Mouse (Mus musculus) cerebellum, adult 9-11 months (tissue): ENCODE data around the gene Ect2.

Source experiments
- DNase-seq: peaks from one replicate; pipeline ENCODE4 v3.0.0; 2022

Gene Ect2

GRCm38 (mm10) chr3:27155856-27156593, 2.3 kb upstream of the Ect2 start:
- DNase-seq = no peak

GRCm38 (mm10) chr3:27155051-27155855, 1.6 kb upstream of the Ect2 start:
- DNase-seq = peak; percentile 6

- no peak for DNase-seq
Observed at GRCm38 (mm10) chr3:27154280-27154679, 602 bp upstream of the Ect2 start.

DNA sequence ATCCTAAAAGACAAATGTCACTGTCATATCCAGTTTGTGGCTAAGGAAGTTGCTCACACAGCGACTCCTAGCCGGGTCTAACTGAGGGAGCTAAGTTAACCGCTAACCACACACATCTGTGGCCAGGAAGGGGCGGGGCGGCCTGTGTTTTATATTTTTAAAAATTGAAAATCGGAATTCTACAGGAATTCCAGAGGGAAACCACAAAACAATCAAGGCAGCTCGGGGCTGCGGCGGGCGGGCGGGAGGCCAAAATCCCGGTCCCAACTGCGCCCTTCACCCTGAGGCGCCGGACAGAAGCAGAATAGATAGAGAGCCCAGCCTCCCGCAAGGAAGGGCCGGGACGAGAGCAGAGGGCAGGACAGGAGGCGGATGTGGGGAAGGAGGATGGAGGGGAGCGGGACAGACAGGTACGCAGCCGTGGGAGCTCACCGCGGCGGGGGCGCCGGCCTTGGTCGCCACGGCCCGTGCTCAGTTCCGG, 447 bp downstream of the Ect2 start:
- DNase-seq = no peak

DNA sequence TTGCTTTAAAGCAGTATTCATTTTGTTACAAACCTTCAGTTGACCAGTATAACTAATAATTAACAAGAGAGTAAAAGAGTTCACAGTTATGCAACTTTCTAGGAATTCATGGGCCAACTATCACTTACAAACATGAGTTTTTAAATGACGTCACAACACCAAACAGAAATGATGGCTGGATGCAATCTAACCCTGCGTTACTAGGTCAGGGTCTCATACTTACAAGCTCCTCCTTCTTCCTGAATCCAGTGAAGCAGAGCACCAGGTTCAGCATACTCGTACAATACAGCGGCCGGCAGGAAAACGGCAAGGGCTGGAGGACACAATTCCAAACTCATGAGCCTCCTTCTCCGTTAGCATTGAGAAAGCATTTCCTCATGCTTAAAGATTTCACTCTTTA, 7.9 kb downstream of the Ect2 start:
- no peak for DNase-seq

GRCm38 (mm10) chr3:27143570-27143969, 10.1 kb downstream of the Ect2 start:
- no peak for DNase-seq

DNA sequence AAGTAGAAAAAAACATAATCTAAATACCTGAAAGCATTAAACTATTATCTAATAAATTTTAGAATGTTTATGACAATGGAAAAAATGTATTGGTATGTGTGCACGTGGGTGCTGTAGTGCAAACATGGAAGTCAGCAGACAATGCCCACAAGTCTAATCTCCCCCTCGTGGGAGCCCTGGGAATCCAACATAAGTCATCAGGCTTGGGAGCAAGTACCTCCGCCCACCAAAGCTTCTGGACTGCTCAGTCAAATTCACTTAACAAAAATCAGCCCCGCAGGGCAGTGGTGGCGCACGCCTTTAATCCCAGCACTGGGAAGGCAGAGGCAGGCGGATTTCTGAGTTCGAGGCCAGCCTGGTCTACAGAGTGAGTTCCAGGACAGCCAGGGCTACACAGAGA, 13.6 kb downstream of the Ect2 start:
- no peak for DNase-seq

GRCm38 (mm10) chr3:27121864-27122450, 31.7 kb downstream of the Ect2 start:
- no peak for DNase-seq

- DNase-seq = no peak
Observed at GRCm38 (mm10) chr3:27120932-27121331, 32.7 kb downstream of the Ect2 start.

- no peak for DNase-seq
Observed at GRCm38 (mm10) chr3:27118227-27118626, 35.5 kb downstream of the Ect2 start.

DNA sequence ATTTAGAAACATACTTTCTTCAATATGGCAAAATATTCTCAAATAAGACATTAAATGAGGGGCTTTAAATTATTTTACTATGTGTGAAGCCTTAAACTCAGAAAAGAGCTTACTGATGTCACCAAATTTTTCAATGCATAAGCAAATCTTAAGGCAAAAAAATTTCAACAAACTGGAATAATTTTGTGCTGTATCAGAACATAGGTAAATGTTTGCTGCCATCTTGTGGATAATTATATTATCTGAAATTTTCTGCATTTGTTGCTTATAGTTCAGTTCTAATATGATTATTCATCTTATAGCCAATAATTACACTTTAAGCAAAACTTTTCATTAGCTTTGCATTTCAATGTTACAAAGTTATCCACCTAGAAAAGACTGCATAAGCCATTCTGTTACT, 42.8 kb downstream of the Ect2 start:
- DNase-seq = no peak

- DNase-seq = no peak
Observed at GRCm38 (mm10) chr3:27109109-27109508, 44.6 kb downstream of the Ect2 start.

- DNase-seq = no peak
Observed at GRCm38 (mm10) chr3:27107142-27107541, 46.5 kb downstream of the Ect2 start.

DNA sequence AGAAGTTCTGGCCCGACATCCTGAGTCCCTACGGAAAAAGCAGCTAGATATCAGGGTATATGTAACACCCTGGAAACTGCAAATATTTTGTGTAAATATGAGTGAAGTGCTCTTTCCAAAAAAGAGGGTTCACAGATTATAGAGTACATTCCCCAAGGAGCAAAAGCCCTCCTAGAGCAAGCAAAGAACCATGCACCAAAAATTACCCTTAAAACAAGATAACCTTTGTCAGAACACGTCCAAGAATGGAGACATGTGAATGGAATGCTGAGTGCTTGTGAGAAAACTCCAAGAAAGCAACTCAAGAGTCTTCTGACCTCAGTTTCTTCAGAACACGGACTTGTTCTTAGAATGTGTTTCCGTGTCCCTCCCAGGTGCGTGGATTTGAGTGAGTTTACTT, 50.7 kb downstream of the Ect2 start:
- DNase-seq = no peak

DNA sequence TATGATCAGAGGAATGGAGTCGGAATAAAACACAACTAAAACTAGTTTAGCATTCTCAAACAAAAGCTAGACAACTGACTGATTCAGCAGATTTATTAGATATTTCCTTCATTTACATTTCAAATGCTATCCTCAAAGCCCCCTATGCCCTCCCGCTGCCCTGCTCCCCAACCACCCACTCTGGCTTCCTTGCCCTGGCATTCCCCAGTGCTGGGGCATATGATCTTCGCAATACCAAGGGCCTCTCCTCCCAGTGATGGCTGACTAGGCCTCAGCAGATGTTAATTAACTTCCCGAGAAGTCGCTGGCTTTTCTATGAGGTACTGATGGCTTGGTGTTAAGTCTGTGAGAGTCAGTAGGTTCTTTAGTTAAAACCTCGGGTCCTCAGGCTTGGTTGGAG, 55.0 kb downstream of the Ect2 start:
- no peak for DNase-seq

DNA sequence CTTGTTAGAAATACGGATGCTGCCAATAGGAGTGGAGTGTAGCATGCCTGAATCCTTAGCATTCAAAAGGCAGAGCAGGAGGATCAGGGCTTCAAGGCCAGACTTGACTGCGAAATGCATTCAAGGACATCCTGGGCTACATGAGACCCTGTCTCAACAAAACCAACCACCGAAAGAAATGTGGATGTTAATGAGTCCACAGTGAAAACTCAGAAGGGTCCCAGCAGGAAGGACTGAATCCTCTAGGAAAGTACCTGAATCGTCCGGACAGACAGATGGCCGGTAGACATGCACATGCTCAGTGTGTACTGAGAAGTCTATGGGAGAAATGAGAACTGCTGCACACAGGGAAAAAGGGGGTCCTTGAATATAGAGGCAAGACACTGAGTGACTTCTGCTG, 67.5 kb downstream of the Ect2 start:
- no peak for DNase-seq

DNA sequence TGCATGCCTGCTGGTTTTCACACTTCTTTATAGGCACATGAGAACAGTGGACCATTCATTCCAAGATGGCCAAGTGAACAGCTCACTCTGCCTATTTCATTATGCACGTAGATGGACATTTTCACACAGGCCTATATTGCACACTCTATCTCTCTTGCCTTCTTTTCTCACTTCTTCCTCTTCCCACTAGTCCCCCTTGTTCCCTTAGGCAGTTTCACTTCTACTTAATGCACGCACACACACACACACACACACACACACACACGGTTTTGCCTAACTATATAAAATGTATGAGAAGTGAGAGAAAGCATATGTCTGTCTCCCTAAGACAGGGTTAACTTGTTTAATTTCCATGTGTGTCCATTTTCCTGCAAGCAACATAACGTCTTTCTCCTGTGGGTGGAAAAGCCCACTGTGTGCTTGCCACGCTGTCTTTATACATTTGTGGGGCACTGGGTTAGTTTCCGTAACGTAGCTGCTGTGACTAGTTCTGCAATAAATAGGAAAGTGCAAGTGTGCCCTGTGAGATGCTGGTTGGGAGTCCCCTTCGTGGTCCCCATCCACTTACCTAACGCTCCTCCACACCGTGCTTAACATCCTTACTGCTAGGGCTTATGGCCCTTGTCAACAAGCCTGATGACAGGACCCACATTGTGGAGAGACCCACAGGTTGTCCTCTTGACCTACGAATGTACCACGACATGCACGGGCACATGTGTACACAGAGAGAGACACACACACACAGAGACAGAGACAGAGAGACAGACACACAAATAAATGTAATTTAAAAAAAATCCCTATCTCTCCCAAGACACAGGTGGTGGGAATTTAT, 72.2 kb downstream of the Ect2 start:
- DNase-seq = no peak

DNA sequence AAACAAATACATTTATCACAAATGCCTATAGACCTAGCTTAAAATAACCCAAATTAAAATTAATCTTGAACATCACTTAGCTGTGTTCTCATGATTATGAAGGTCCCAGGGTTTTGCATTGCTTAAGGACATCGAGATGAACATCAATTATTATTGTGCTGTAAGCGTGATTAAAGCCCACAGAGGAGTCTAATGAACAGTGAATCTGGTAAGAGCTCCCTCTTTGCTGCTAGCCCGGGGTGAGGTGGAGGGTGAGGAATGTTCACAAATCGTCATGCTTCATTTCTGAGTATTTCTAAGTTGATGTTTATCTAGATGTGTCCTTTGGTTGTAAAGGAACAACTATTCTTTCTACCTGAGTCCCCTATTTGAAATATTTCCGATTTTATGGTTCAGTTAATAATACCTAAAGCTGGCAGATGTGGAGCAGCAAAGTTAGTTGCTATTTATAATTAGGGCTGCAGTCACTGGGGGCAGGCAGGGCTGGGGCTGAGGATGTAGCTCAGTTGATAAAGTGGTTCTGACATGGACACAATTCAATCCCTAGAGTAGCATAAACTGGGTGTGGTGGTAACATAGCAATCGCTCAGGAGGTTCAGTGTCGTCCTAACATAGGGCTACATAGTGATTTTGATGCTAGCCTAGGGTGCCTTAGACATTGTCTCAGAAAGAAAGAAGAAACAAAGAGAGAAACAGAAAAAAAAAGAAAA, 73.5 kb downstream of the Ect2 start:
- DNase-seq = no peak

GRCm38 (mm10) chr3:27073884-27074283, 79.8 kb downstream of the Ect2 start:
- no peak for DNase-seq

GRCm38 (mm10) chr3:27071706-27072105, 82.0 kb downstream of the Ect2 start:
- DNase-seq = no peak

GRCm38 (mm10) chr3:27070340-27070739, 83.3 kb downstream of the Ect2 start:
- no peak for DNase-seq

DNA sequence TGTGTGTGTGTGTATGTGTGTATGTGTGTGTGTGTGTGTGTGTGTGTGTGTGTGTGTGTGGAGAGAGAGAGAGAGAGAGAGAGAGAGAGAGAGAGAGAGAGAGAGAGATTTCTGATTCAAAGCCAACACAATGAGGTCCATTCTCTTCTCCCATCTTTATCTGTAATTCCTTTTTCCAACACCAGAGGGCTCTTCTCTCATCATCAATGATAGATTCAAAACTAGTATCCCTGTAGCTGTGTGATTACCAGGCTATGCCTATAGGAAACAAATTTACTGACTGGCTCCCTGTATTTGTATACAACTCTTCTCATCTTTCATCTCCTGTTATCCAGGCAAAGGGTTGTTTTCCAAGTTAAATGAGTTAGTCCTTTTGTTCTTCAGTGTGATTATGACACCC, 86.5 kb downstream of the Ect2 start:
- no peak for DNase-seq
